Mouse (Mus musculus): Measurements from ENCODE around the gene Timp3.

DNA sequence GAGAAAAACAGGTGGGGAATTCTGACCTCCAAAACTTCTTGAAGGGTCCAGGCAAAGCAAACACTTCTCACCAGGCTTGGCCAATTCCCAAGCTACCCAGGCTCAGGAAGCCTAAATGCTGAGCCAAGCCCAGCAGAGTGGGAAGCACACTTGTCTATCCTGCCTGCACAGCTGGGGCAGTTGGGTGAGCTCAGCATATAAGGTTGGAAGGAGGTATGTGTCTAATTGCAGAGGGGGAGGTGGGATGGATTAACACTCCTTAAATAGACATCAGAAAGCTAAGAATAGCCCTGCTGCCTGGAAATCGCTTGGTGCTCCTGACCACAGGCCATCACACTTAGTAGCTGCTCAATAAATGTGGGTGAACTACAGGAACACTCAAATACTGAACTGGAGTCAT lies 13.3 kb downstream of the Timp3 start:
- no peak for TF ChIP-seq CTCF (IDR thresholded peaks at IDR 0.05 in 2 of 3, conservative IDR thresholded peaks at IDR 0.05 in 1 of 3; ENCODE audit: control insufficient read depth in 1 of 3, insufficient read depth in 1 of 3, low read depth in 2 of 3, low read length in 3 of 3, poor library complexity in 1 of 3, severe bottlenecking in 1 of 3)
- TF ChIP-seq POLR2A (IDR thresholded peaks at IDR 0.05; ENCODE audit: control insufficient read depth in 1 of 2, insufficient read depth in 1 of 2, low read depth in 1 of 2, low read length in 2 of 2, poor library complexity in 1 of 2), result no peak
- no peak for TF ChIP-seq E2F4 (IDR thresholded peaks at IDR 0.05; ENCODE audit: borderline replicate concordance, low read depth, low read length)
- TF ChIP-seq UBTF (IDR thresholded peaks at IDR 0.05; ENCODE audit: borderline replicate concordance, insufficient read depth, low read depth, low read length), result no peak
- TF ChIP-seq POLR2AphosphoS2 (IDR thresholded peaks at IDR 0.05; ENCODE audit: low read length), result no peak
- no peak for TF ChIP-seq MAX (IDR thresholded peaks at IDR 0.05; ENCODE audit: low read length)

Measured in MEL (cell line).